Mouse (Mus musculus): ENCODE results near the gene Ccnd3.

GRCm38 (mm10) chr17:47595248-47596161 is 90.7 kb downstream of the Ccnd3 start:
- TF ChIP-seq CTCF (IDR thresholded peaks at IDR 0.05; ENCODE audit: borderline replicate concordance, insufficient read depth, low read length) (no peak), POLR2A (IDR thresholded peaks at IDR 0.05; ENCODE audit: low read depth, low read length) (peak; percentile 80)
